Mouse (Mus musculus): ENCODE measurements around the gene 1700001P01Rik. TPM values are rescaled to one million over a fixed set of nuclear protein-coding genes. Genes with fewer than 3 reads are reported as not detected.

1700001P01Rik gene
- polyA plus RNA-seq, 1 experiment from 2014 or later, result not detected

DNA sequence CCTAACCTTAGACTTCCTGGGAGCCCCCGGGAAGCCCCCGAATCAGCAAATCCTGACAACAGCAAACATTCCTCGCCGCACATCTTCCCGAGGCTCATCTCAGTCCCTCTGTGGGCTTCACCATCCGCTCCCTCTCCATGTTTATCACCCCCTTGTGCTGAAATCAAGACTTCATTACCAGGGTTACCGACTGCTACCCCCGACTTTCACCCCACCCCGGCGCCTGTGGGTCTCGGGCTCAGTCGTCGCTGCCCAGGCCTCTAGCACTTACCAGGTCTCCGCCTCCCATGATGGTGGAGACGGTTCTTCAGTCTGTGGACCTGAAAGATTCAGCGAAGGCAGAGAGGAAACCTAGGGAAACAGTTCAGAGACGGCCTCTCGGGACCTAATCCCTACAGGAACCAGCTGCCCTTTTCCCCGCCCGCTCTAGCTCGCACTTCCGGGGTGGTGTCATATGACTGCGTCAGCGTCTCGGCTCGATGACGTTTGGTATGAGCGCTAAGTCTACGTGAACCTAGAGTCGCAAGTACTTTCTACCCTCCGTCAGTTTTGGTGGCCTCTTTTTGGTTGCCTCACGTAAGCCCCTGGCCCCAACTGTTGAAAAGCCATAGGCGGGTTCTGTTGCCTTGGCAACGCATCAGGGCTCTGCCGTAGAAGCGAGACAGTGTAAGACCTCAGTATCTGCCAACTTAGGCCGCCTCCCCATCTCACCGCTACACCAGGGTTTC, 9.4 kb downstream of the 1700001P01Rik start, which contains the start of gene Cwc25:
TSS of gene Cwc25 (minus strand) at position 403 of the 728 bp plus-strand sequence.
- Histone ChIP-seq H3K4me2 (ENCODE audit: low read depth, low read length) (peak within 1 kb of the TSS; percentile 94), H3K9ac (replicated peaks) (peak within 1 kb of the TSS; percentile 97), H3K4me3 (ENCODE audit: low read depth, low read length) (peak within 1 kb of the TSS; percentile 94), H3K4me1 (ENCODE audit: insufficient read depth) (peaks cover 13% of the 10 kb centered on the region; the same call in 1 of the 2 replicates), H3K36me3 (replicated peaks; ENCODE audit: insufficient read depth, low read length) (peaks cover 19% of the 10 kb centered on the region), H3K9me3 (ENCODE audit: low read length) (no peaks in the 10 kb centered on the region), H3K27ac (ENCODE audit: low read depth) (peak within 1 kb of the TSS; percentile 91), H3K27me3 (ENCODE audit: insufficient read depth, low read length) (no peaks in the 10 kb centered on the region)
- TF ChIP-seq CTCF (IDR thresholded peaks at IDR 0.05; ENCODE audit: low read depth), result no peak
- peak; percentile 51; the same call in 1 of the 2 replicates for TF ChIP-seq EP300 (IDR thresholded peaks at IDR 0.05; ENCODE audit: low read depth)
- DNase-seq, result peak; percentile 96
- ATAC-seq, result peak; percentile 98
- WGBS (ENCODE audit: insufficient replicate concordance), result under 1% methylated on average over 38 of the region's 38 CpGs

DNA sequence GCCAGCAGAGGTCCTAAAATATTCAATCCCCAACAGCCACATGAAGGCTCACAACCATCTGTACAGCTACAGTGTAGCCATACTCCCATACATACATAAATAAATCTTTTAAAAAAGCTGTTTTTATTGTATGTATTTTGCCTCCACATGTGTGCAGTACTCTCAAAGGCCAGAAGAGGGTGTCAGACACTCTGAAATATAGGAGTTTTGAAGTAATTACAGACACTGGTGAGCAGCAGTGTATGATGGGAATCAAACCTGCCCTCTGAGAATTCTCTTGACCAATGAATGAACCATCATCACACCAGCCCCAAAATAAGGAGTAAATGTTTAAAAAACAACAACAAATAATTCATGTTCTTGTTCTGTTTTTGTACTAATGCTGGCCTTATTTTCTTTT, 14.1 kb downstream of the 1700001P01Rik start:
- H3K4me1 ChIP-seq (ENCODE audit: insufficient read depth), result peaks cover 10% of the 10 kb centered on the region; the same call in 1 of the 2 replicates
- H3K27ac ChIP-seq (ENCODE audit: low read depth), result no peak overlapping the region
- ATAC-seq (no peak), DNase-seq (no peak)
- no peaks in the 10 kb centered on the region for H3K9me3 ChIP-seq (ENCODE audit: low read length)
- H3K36me3 ChIP-seq (replicated peaks; ENCODE audit: insufficient read depth, low read length), result peaks cover 40% of the 10 kb centered on the region
- no peak overlapping the region for H3K4me3 ChIP-seq (ENCODE audit: low read depth, low read length)
- H3K4me2 ChIP-seq (ENCODE audit: low read depth, low read length), result no peak overlapping the region
- no peak for TF ChIP-seq EP300 (IDR thresholded peaks at IDR 0.05; ENCODE audit: low read depth)
- peak; percentile 45 for TF ChIP-seq CTCF (IDR thresholded peaks at IDR 0.05; ENCODE audit: low read depth)
- no peaks in the 10 kb centered on the region for H3K27me3 ChIP-seq (ENCODE audit: insufficient read depth, low read length)
- H3K9ac ChIP-seq (replicated peaks), result no peak overlapping the region

DNA sequence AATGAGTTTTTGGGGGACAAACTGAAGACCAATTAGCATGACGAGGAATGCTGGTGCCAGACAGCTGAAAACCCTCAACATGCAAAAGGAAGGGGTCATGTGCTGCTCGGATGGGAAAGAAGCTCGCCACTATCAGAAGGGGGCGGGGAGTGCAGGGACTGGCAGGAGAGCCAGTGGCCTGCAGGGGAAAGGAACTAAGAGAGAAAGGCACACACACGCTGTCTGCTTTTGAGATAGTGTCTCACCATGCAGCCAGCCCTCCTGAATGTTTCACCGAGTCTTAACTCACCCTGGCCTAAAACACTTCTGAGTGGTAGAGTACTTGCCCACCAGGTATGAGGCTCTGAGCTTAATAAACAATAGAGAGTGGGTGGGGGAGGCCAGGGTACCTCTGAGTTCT, 16.8 kb downstream of the 1700001P01Rik start:
- H3K36me3 ChIP-seq (replicated peaks; ENCODE audit: insufficient read depth, low read length), result peaks cover 55% of the 10 kb centered on the region
- ATAC-seq, result no peak

DNA sequence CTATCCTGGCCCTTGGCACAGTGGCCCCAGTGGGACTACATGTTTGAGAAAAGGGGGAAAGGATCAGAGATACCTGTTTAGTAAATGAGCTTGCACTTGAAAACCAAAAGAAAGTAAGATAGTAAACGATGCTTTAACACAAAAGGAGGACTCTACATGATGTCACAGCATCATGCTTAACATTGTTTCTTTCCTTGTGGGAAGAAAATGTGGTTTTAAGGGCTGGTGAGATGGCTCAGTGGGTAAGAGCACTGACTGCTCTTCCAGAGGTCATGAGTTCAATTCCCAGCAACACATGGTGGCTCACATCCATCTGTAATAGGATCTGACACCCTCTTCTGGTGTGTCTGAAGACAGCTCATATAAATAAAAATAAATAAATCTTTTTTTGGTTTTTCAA, 17.6 kb downstream of the 1700001P01Rik start:
- H3K4me3 ChIP-seq (ENCODE audit: low read depth, low read length), result no peak overlapping the region
- no peak overlapping the region for H3K9ac ChIP-seq (replicated peaks)
- peaks cover 58% of the 10 kb centered on the region for H3K36me3 ChIP-seq (replicated peaks; ENCODE audit: insufficient read depth, low read length)

More for the DNA sequence above, 16.8 kb downstream of the 1700001P01Rik start:
- TF ChIP-seq CTCF (IDR thresholded peaks at IDR 0.05; ENCODE audit: low read depth) (no peak), EP300 (IDR thresholded peaks at IDR 0.05; ENCODE audit: low read depth) (no peak)
- no peak overlapping the region for H3K9ac ChIP-seq (replicated peaks)
- no peak overlapping the region for H3K4me3 ChIP-seq (ENCODE audit: low read depth, low read length)
- DNase-seq, result no peak
- no peaks in the 10 kb centered on the region for H3K27me3 ChIP-seq (ENCODE audit: insufficient read depth, low read length)
- WGBS (ENCODE audit: insufficient replicate concordance), result 69% methylated on average over 6 of the region's 6 CpGs
- no peak overlapping the region for H3K27ac ChIP-seq (ENCODE audit: low read depth)
- no peaks in the 10 kb centered on the region for H3K9me3 ChIP-seq (ENCODE audit: low read length)
- H3K4me2 ChIP-seq (ENCODE audit: low read depth, low read length), result no peak overlapping the region
- H3K4me1 ChIP-seq (ENCODE audit: insufficient read depth), result no peaks in the 10 kb centered on the region

DNA sequence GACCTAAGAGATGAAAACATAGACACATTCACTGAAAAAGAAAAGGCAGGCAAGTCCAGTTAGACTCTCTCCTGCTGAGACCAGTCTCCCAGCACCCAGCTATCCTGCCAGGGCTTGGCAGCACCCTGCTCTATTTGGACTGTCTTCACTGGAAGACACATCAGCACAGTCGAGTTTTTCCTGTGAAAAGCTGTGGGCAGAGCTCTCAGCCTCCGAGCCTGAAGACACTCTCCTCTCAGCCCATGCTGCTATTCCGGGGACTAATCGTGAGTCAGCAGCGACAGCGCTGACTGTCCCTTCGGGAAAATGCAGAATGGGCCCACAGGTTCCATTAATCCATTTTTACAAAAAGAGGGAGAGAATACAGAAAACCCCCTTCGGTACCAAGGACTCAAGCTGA, 22.4 kb downstream of the 1700001P01Rik start:
- H3K9me3 ChIP-seq (ENCODE audit: low read length), result no peaks in the 10 kb centered on the region
- no peak for DNase-seq
- no peak overlapping the region for H3K4me3 ChIP-seq (ENCODE audit: low read depth, low read length)
- H3K9ac ChIP-seq (replicated peaks), result no peak overlapping the region
- H3K27ac ChIP-seq (ENCODE audit: low read depth), result no peak overlapping the region
- no peaks in the 10 kb centered on the region for H3K27me3 ChIP-seq (ENCODE audit: insufficient read depth, low read length)
- peaks cover 66% of the 10 kb centered on the region for H3K36me3 ChIP-seq (replicated peaks; ENCODE audit: insufficient read depth, low read length)
- no peak for ATAC-seq
- H3K4me2 ChIP-seq (ENCODE audit: low read depth, low read length), result no peak overlapping the region
- no peaks in the 10 kb centered on the region for H3K4me1 ChIP-seq (ENCODE audit: insufficient read depth)
- TF ChIP-seq EP300 (IDR thresholded peaks at IDR 0.05; ENCODE audit: low read depth) (no peak), CTCF (IDR thresholded peaks at IDR 0.05; ENCODE audit: low read depth) (no peak)
- WGBS (ENCODE audit: insufficient replicate concordance), result 95% methylated on average over 8 of the region's 8 CpGs

More for the DNA sequence above, 17.6 kb downstream of the 1700001P01Rik start:
- Histone ChIP-seq H3K4me2 (ENCODE audit: low read depth, low read length) (no peak overlapping the region), H3K9me3 (ENCODE audit: low read length) (no peaks in the 10 kb centered on the region), H3K4me1 (ENCODE audit: insufficient read depth) (no peaks in the 10 kb centered on the region), H3K27ac (ENCODE audit: low read depth) (no peak overlapping the region), H3K27me3 (ENCODE audit: insufficient read depth, low read length) (no peaks in the 10 kb centered on the region)
- no peak for TF ChIP-seq CTCF (IDR thresholded peaks at IDR 0.05; ENCODE audit: low read depth)
- no peak for TF ChIP-seq EP300 (IDR thresholded peaks at IDR 0.05; ENCODE audit: low read depth)
- ATAC-seq (no peak), DNase-seq (no peak)
- 80% methylated on average over 1 of the region's 1 CpGs for WGBS (ENCODE audit: insufficient replicate concordance)

DNA sequence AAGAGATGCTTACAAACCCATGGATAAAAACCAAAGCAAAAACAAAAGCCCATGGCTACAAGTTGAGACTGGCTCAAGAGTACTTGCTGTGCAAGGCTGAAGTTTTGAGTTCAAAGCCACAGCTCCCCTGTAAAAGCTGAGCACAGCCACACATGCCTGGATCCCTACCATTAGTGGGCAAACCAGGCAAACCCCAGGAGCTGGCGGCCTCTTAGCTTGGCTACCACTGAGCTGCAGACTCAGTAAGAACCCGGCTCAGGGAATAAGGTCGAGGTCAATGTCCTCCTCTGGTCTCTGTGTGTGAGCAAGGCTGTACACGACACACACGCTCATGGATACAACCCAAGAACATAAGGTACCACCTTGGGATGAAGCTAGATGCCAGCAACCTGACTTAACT, 27.2 kb downstream of the 1700001P01Rik start:
- DNase-seq (no peak), ATAC-seq (no peak)
- H3K4me3 ChIP-seq (ENCODE audit: low read depth, low read length), result no peak overlapping the region
- H3K9me3 ChIP-seq (ENCODE audit: low read length), result no peaks in the 10 kb centered on the region
- H3K4me2 ChIP-seq (ENCODE audit: low read depth, low read length), result no peak overlapping the region
- 87% methylated on average over 5 of the region's 5 CpGs for WGBS (ENCODE audit: insufficient replicate concordance)
- TF ChIP-seq EP300 (IDR thresholded peaks at IDR 0.05; ENCODE audit: low read depth), result no peak
- no peak for TF ChIP-seq CTCF (IDR thresholded peaks at IDR 0.05; ENCODE audit: low read depth)
- H3K27me3 ChIP-seq (ENCODE audit: insufficient read depth, low read length), result no peaks in the 10 kb centered on the region
- no peak overlapping the region for H3K27ac ChIP-seq (ENCODE audit: low read depth)
- H3K4me1 ChIP-seq (ENCODE audit: insufficient read depth), result peaks cover 2% of the 10 kb centered on the region
- H3K9ac ChIP-seq (replicated peaks), result no peak overlapping the region
- peaks cover 49% of the 10 kb centered on the region for H3K36me3 ChIP-seq (replicated peaks; ENCODE audit: insufficient read depth, low read length)
